Mouse (Mus musculus): ENCODE measurements around the gene Lclat1. TPM values are rescaled to one million over a fixed set of nuclear protein-coding genes. Genes with fewer than 3 reads are reported as not detected.

Gene Lclat1
- polyA plus RNA-seq, 1 experiment = 22.8 TPM

DNA sequence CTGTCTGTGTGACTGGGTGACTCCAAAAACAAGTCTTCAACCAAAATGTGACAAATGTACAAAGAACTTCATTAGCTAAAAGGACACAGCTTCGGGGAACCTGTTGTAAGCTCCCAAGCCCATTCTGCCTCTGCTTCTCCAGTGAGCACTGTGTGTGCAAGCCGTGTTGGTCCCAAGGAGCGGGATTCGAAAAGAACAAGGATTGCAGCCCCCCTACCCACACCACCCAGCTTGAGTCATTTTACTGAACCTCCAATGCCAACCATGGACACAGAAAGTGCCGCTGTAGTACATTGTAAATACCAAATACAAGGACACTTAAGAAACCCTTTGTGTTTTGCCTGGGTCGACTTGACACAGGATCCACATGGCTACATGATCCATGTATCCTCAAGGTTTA is 135.9 kb downstream of the Lclat1 start:
- TF ChIP-seq CTCF (IDR thresholded peaks at IDR 0.05; ENCODE audit: insufficient read depth, low read length) (no peak), POLR2A (IDR thresholded peaks at IDR 0.05; ENCODE audit: borderline replicate concordance, extremely low read depth, low read depth, low read length) (no peak)
- no peak for DNase-seq
- Histone ChIP-seq H3K4me3 (replicated peaks; ENCODE audit: extremely low read depth, low read depth, low read length) (no peak overlapping the region), H3K4me1 (ENCODE audit: control insufficient read depth, insufficient read depth, low read length) (no peaks in the 10 kb centered on the region)
- 90% methylated on average over 6 of the region's 6 CpGs for WGBS

DNA sequence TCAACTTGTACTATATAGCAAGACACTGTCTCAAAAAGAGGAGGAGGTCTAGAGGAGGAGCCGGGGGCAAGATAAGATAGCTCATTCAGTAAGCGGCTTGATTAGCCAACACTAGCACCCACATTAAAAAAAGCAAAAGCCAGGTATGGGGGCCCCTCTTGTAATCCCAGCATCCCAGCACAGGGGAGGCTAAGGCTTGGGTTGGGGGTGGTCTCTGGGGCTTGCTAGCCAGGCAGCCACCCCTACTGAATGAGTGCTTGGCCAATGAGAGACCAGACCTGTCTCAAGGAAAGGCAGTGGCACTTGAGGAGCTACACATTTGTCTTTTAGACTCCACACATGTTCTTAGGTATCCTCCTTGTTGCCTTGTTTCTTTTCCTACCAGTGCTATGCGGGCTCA is 136.8 kb downstream of the Lclat1 start:
- WGBS = 95% methylated on average over 3 of the region's 3 CpGs
- TF ChIP-seq CTCF (IDR thresholded peaks at IDR 0.05; ENCODE audit: insufficient read depth, low read length) (no peak), POLR2A (IDR thresholded peaks at IDR 0.05; ENCODE audit: borderline replicate concordance, extremely low read depth, low read depth, low read length) (no peak)
- Histone ChIP-seq H3K4me3 (replicated peaks; ENCODE audit: extremely low read depth, low read depth, low read length) (no peak overlapping the region), H3K4me1 (ENCODE audit: control insufficient read depth, insufficient read depth, low read length) (no peaks in the 10 kb centered on the region)
- DNase-seq = no peak

DNA sequence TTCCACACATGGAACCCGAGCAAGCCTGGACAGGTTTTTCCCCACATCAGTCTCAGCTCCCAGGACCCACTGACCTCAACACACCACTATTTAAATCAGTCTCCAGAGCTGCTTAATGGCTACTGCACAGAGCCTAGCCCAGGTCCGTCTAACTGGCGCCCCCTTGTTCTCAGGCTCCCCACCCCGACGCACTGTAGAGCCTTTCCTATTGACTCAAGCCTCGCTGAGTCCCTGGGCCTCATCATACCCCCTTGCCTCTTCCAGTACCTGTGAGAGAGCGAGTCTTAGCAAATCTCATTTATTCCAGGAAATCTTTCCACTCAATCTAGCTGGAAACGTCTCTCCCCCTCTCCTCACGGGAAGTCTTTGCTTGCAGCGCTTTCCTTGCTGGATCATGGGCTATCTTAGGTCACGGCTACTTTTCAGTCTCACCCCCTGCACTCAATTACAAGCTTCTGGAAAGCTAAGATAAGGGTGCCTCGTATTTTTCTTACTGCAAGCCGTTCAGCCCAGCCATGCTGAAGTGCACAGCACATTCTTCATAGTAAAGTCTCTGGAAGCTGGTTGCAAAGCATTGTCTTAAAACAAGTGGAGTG is 137.4 kb downstream of the Lclat1 start:
- H3K4me1 ChIP-seq (ENCODE audit: control insufficient read depth, insufficient read depth, low read length) = no peaks in the 10 kb centered on the region
- WGBS = 48% methylated on average over 13 of the region's 13 CpGs
- no peak for DNase-seq
- TF ChIP-seq POLR2A (IDR thresholded peaks at IDR 0.05; ENCODE audit: borderline replicate concordance, extremely low read depth, low read depth, low read length) (no peak), CTCF (IDR thresholded peaks at IDR 0.05; ENCODE audit: insufficient read depth, low read length) (no peak)
- no peak overlapping the region for H3K4me3 ChIP-seq (replicated peaks; ENCODE audit: extremely low read depth, low read depth, low read length)

DNA sequence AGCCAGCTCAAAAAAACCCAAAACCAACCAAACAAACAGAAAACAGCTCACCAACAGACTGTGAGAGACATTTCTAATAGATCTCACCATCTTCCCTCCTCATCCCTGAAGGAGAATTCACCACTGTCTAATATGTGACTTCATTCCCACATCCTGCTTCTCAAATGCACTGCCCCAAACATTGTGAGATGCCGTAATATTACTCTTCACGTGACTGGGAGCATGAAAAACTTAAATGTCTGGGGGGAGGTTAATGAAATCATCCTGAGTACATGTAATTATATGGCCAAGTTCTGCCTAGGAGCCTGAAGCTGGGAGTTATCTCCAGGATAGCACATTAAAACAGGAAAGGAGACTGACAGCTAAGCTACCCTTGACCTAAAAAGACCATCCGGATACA is 138.3 kb downstream of the Lclat1 start:
- H3K4me1 ChIP-seq (ENCODE audit: control insufficient read depth, insufficient read depth, low read length) = no peaks in the 10 kb centered on the region
- H3K4me3 ChIP-seq (replicated peaks; ENCODE audit: extremely low read depth, low read depth, low read length) = no peak overlapping the region
- no peak for TF ChIP-seq POLR2A (IDR thresholded peaks at IDR 0.05; ENCODE audit: borderline replicate concordance, extremely low read depth, low read depth, low read length)
- no peak for TF ChIP-seq CTCF (IDR thresholded peaks at IDR 0.05; ENCODE audit: insufficient read depth, low read length)
- WGBS = 49% methylated on average over 3 of the region's 3 CpGs
- no peak for DNase-seq

DNA sequence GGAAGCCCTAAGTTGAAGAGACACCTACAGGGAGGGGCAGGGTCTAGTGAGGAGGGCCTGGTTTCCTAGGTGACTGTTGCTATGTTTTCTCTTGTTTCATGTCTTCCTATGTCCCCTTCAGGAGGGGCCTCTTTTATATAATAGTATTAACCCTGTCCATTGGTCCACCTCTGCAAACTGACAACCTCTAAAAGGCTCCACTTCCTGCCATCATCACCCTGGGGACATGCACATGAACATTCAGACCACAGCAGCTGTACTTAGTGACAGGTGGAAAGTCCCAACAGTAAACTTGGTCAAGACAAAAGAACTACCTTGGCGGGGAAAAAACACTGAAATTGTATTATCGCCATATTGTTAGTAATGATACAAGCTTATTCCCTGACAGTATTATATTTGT is 139.1 kb downstream of the Lclat1 start:
- DNase-seq = no peak
- TF ChIP-seq POLR2A (IDR thresholded peaks at IDR 0.05; ENCODE audit: borderline replicate concordance, extremely low read depth, low read depth, low read length) (no peak), CTCF (IDR thresholded peaks at IDR 0.05; ENCODE audit: insufficient read depth, low read length) (no peak)
- no peaks in the 10 kb centered on the region for H3K4me1 ChIP-seq (ENCODE audit: control insufficient read depth, insufficient read depth, low read length)
- H3K4me3 ChIP-seq (replicated peaks; ENCODE audit: extremely low read depth, low read depth, low read length) = no peak overlapping the region
- WGBS = 87% methylated on average over 2 of the region's 2 CpGs

DNA sequence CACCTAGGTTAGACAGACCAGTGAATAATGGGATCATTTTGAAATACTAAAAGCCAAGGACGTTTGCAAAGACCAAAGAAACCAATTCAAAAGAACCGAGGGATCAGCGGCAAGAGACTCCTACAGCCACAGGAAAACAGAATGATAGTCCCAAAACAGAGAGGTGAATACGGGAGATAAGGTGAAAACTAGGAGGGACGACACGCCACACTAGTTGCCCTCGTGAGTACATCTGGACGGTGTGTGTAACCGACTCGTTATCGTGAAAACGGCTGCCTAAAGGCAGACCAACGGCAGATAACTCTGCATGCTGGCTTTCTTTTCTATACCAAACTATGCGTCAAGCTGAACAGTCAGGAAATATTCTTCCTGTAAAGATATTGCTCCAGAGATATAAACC is 140.0 kb downstream of the Lclat1 start:
- TF ChIP-seq POLR2A (IDR thresholded peaks at IDR 0.05; ENCODE audit: borderline replicate concordance, extremely low read depth, low read depth, low read length) (no peak), CTCF (IDR thresholded peaks at IDR 0.05; ENCODE audit: insufficient read depth, low read length) (no peak)
- no peaks in the 10 kb centered on the region for H3K4me1 ChIP-seq (ENCODE audit: control insufficient read depth, insufficient read depth, low read length)
- DNase-seq = no peak
- H3K4me3 ChIP-seq (replicated peaks; ENCODE audit: extremely low read depth, low read depth, low read length) = no peak overlapping the region
- 90% methylated on average over 14 of the region's 14 CpGs for WGBS

DNA sequence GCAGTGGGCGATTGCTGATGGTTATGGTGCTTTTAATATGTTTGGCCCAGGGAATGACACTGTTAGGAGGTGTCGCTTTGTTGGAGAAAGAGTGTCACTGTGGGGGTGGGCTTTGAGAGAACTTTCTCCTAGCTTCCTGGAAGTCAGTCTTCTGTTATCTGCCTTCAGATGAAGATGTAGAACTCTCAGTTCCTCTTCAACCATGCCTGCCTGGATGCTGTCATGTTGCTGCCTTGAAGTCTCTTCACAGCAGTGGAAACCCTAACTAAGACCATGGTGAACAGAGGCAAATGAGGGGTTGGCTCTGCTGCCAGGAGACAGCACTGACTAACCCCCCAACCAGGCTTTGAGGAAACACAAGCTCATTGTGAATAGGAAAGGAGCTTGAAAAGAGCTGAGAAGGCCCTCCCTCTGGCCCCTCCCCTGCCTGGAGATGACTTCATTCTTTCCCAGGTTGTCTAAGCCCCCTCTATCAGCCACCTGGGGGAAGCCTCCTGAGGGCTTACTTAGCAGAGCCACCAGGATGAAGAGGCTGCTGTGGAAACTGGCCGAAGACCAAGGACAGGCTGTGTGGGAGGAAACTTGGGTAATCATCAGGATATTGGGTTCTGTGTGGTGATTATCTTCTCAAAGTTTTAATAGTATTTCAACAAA is 142.8 kb downstream of the Lclat1 start:
- no peak for DNase-seq
- no peak overlapping the region for H3K4me3 ChIP-seq (replicated peaks; ENCODE audit: extremely low read depth, low read depth, low read length)
- no peaks in the 10 kb centered on the region for H3K4me1 ChIP-seq (ENCODE audit: control insufficient read depth, insufficient read depth, low read length)
- no peak for TF ChIP-seq POLR2A (IDR thresholded peaks at IDR 0.05; ENCODE audit: borderline replicate concordance, extremely low read depth, low read depth, low read length)
- 75% methylated on average over 3 of the region's 3 CpGs for WGBS

DNA sequence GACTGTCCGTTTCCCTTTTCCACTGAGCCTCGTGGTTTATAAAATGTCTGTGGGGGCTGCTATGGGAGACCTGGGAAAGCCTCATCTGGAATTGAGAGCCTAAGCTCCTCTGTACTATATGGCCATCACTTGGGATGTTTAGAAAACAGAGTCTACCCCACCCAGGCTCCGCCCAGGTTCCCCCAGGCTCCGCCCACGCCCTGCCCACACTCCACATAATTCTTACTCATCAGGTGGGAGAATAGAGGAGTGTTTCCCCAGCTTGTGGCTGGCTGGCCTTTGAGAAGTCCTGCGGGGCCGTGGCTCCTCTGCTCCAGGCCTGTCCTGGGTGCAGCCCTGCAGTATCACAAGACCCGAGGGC is 143.3 kb downstream of the Lclat1 start:
- WGBS = 55% methylated on average over 8 of the region's 8 CpGs
- DNase-seq = no peak
- H3K4me1 ChIP-seq (ENCODE audit: control insufficient read depth, insufficient read depth, low read length) = no peaks in the 10 kb centered on the region
- TF ChIP-seq POLR2A (IDR thresholded peaks at IDR 0.05; ENCODE audit: borderline replicate concordance, extremely low read depth, low read depth, low read length) (no peak), CTCF (IDR thresholded peaks at IDR 0.05; ENCODE audit: insufficient read depth, low read length) (no peak)
- no peak overlapping the region for H3K4me3 ChIP-seq (replicated peaks; ENCODE audit: extremely low read depth, low read depth, low read length)

DNA sequence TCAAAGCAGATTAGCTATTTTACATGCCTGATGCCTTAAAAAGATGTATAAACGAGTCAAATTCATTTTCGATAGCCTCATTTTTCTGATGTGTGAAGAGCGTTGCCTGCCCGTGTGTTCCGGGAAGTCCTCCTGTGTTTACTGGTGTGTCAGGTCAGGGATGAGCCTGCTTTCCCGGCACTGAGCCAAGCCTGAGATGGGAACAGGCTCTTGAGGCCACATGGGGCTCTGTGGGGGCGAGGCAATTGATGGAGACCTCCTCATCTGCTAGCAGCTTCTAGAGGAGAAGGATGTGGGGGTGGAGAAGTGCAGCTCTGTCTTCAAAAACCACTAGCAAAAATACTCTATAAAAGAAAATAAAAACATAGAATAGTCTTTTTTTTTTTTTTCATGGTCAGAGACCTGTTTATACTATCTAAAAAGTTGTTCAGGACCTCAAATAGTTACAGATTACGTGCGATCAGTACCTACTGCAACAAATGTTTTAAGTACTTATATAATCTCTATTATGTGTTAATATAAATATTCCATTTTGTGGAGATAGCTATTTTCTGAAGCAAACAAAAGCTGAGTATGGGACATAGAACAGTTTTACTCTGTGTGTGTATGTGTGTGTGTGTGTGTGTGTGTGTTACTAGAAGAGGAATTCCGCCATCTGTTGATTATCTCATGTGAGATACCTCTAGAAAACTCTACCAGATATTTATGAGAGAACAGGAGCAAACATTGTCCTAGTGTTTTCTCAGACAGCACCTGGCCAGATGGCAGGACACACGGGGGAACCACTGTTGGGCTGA is 144.2 kb downstream of the Lclat1 start:
- H3K4me3 ChIP-seq (replicated peaks; ENCODE audit: extremely low read depth, low read depth, low read length) = no peak overlapping the region
- DNase-seq = no peak
- no peaks in the 10 kb centered on the region for H3K4me1 ChIP-seq (ENCODE audit: control insufficient read depth, insufficient read depth, low read length)
- WGBS = 63% methylated on average over 11 of the region's 11 CpGs
- TF ChIP-seq CTCF (IDR thresholded peaks at IDR 0.05; ENCODE audit: insufficient read depth, low read length) (no peak), POLR2A (IDR thresholded peaks at IDR 0.05; ENCODE audit: borderline replicate concordance, extremely low read depth, low read depth, low read length) (no peak)
